Comparison of ENCODE assay signal across 9 mouse cellular contexts in the genomic region with DNA sequence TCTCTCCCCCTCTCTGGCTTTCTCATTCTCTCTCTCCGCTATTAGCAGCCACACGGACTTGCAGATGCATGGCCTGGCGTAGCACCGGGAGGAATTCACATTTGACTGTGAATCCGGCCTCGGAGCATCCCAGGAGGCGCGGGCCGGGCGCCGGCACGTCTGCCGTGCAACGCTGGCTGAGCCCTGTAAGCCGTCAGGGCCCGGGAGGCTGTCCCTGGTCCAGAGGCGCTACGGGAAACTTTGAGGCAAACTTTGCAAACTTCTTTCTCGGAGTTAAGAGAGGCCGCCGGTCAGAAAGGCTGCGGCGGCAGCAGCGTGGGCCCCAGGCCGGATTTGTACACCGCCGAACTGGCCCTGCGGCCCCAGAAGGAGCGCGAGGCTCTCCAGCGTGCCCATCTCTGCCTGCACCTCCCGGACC. TPM values are rescaled to one million over a fixed set of nuclear protein-coding genes. Genes with fewer than 3 reads are reported as not detected.
DNase-seq lines count a peak whose midpoint lies in the region; ATAC-seq and TF ChIP-seq lines count a peak whose summit lies in the region.
"Had no signal": no experiment of that assay in that cellular context is flagged by ENCODE, and none has a peak within 500 bp of the region (broad histone marks: within the 10 kb centered on the region; RNA-seq: fewer than 3 reads in every experiment).

No protein-coding gene starts in this region.

- no peak for ATAC-seq in forebrain, embryonic 15.5 days (replicated peaks)
- no peak for ATAC-seq in CD4-positive, CD25-positive, alpha-beta regulatory T cell, adult 4 months
- ATAC-seq: Patski had no signal

- peaks cover 92% of the 10 kb centered on the region for H3K27me3 ChIP-seq in forebrain, embryonic 15.5 days
- H3K27me3 ChIP-seq: Patski had no signal

- H3K36me3 ChIP-seq in forebrain, embryonic 15.5 days = no peaks in the 10 kb centered on the region

- H3K27ac ChIP-seq in forebrain, embryonic 15.5 days (replicated peaks) = no peak overlapping the region

- TF ChIP-seq CTCF in lung, adult 2 months (IDR thresholded peaks at IDR 0.05; ENCODE audit: insufficient read depth, low read length) = no peak

- no peak overlapping the region for H3K9ac ChIP-seq in forebrain, embryonic 15.5 days (replicated peaks)

- H3K4me2 ChIP-seq in forebrain, embryonic 15.5 days (replicated peaks) = peak overlapping the region; percentile 13; the same call in 1 of the 2 replicates

- peaks cover 5% of the 10 kb centered on the region; the same call in 1 of the 2 replicates for H3K4me1 ChIP-seq in lung, adult 2 months (ENCODE audit: control insufficient read depth, insufficient read depth, low read length)
- peaks cover 33% of the 10 kb centered on the region for H3K4me1 ChIP-seq in forebrain, embryonic 15.5 days

- intact Hi-C loops in left cerebral cortex, postnatal 10 days (cut with DNase I) = loop anchor here (10.0 kb wide), 2 partner anchors 430 to 870 kb away; a partner anchor contains a TSS

- peak; percentile 69 for DNase-seq in lung, adult 2 months
- no peak for DNase-seq in lung, postnatal 25 days (ENCODE audit: low spot score)
- peak; percentile 28 for DNase-seq in kidney, adult 9 months
- DNase-seq in lung, postnatal 10 days = peak; percentile 15
- DNase-seq in adrenal gland, postnatal 14 days = no peak
- DNase-seq in left cerebral cortex, postnatal 10 days (ENCODE audit: extremely low spot score in 1 of 2, low spot score in 2 of 2) = no peak

- peak overlapping the region; percentile 4 for H3K4me3 ChIP-seq in lung, adult 2 months (replicated peaks; ENCODE audit: extremely low read depth, low read depth, low read length)
- peak overlapping the region; percentile 17 for H3K4me3 ChIP-seq in forebrain, embryonic 15.5 days

- WGBS in lung, adult 2 months = 2% methylated on average over 32 of the region's 32 CpGs
- WGBS in forebrain, embryonic 15.5 days = under 1% methylated on average over 32 of the region's 32 CpGs

- H3K9me3 ChIP-seq in forebrain, embryonic 15.5 days = no peaks in the 10 kb centered on the region

- no peak for TF ChIP-seq POLR2A in lung, adult 2 months (IDR thresholded peaks at IDR 0.05; ENCODE audit: borderline replicate concordance, extremely low read depth, low read depth, low read length)

RNA-seq across cellular contexts. Expression of a gene that starts 3.4 kb away (rescaled TPM):
- 63.2 and 91.9 TPM in 2 replicates for polyA plus RNA-seq in lung, adult 2 months (2012; rRNA removed)
- polyA plus RNA-seq in forebrain, embryonic 15.5 days (2015; fragmentation: Nextera tagmentation; extraction: Ambion mirVana) = 1.6 TPM in 2 replicates
- polyA plus RNA-seq in CD4-positive, CD25-positive, alpha-beta regulatory T cell, adult 4 months (2017; shearing (Covaris generic)) = not detected
- total RNA-seq in adrenal gland, postnatal 14 days (2021) = 6.2 and 8.1 TPM in 2 replicates
- under 1 TPM; 0.17 to 0.18 TPM for total RNA-seq in left cerebral cortex, postnatal 10 days (2021)

Comparison
In these comparisons a context has a peak if more than half of its experiments do, and no peak if none do; other contexts are left out.
1. DNase-seq: peak in lung, adult 2 months (single experiment), kidney, adult 9 months (single experiment) and lung, postnatal 10 days (single experiment); none in lung, postnatal 25 days (single experiment), adrenal gland, postnatal 14 days (single experiment) and left cerebral cortex, postnatal 10 days (0 of 2).
2. RNA of a gene that starts 3.4 kb away (polyA plus RNA-seq): 63.2 to 91.9 TPM in lung, adult 2 months; 1.6 TPM in forebrain, embryonic 15.5 days and not detected in CD4-positive, CD25-positive, alpha-beta regulatory T cell, adult 4 months; every median in the first group is over 10 times any median in the second.